Mouse (Mus musculus) heart, postnatal 10 days (tissue): ENCODE results near the gene C130050O18Rik. TPM values are rescaled to one million over a fixed set of nuclear protein-coding genes. Genes with fewer than 3 reads are reported as not detected.

Experiments used
- DNase-seq, 2 experiments: peaks; one replicate each; pipeline ENCODE4 v3.0.0; 2021
- intact Hi-C: fragments of 180-260 bp; cut with DNase I; formaldehyde crosslinking; loops from one replicate; pipeline ENCODE4 v1.15.1; 2025
- total RNA-seq, 2 experiments: library from RNA; stranded (reverse); gene quantifications; 2 replicates each; pipeline ENCODE4 v1.2.3; 2021

The C130050O18Rik gene
- total RNA-seq, 2 experiments from 2014 or later = 0.74 to 0.93 TPM

GRCm38 (mm10) chr5:139394399-139394798 lies 10.7 kb upstream of the C130050O18Rik start:
- DNase-seq = no peak
- intact Hi-C loops = no loop called here

GRCm38 (mm10) chr5:139395528-139395927 lies 9.6 kb upstream of the C130050O18Rik start:
- no peak for DNase-seq
- intact Hi-C loops = no loop called here

GRCm38 (mm10) chr5:139397359-139397916 lies 7.6 kb upstream of the C130050O18Rik start:
- intact Hi-C loops = no loop called here
- DNase-seq = no peak

DNA sequence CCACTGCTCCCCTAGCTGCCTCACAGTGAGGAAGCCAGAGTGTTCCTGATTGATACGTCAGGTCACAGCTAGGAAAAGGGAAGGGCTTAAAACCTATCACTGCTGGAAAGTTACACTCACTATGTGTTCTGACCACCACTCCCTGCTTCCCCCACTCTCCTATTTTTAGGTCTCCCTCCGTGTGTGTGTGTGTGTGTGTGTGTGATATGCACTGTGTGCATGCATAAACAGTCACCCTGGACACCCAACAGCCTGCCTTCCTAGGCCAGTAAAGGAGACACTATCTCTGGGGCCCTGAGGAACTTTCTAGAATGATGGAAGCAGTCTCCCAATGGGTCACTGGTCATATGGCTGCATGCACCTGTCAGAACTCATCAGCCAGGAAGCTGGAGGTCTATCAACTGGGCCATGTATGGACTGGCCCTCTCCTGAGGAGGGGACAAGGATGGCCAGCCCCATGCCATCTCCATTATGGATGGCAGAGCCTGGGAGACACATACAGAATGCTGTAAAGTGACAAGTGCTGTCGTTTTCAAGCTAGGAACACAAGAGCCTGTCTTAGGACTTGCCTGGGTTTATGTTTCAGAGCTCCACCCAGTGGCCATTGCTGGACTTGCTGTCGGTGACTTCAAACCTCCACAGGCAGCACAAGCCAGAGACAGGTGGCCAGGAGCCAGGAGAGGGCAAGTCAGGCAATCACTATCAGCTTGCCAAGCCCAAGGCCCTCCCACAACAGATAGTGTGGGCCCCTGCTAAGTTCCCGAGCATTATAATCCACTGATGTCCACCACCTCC lies 6.9 kb upstream of the C130050O18Rik start:
- intact Hi-C loops = loop anchor here (1.0 kb wide), 1 partner anchor 34 kb away; no protein-coding TSS in a partner anchor
- peak; percentile 97 to 99 for DNase-seq

DNA sequence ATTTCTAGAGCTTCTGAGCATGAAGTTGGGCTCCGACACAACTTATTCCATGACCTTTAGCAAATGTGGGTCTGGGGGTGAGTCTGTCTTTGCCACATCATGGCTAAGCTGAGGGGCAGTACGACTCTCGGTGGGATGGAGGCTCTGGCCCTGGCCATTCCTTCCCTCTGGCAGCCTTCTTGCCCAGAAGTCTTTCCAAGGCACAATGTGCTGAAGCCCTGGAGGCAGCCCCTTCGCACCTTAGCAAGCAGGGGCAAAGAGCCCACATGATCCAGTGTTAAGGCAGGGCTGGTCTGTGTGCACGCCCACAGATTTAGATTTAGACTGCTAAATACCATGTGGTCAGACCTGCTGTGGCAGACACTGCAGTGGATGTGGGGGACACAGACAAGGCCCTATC lies 6.3 kb upstream of the C130050O18Rik start:
- intact Hi-C loops = loop anchor here (1.0 kb wide), 1 partner anchor 34 kb away; no protein-coding TSS in a partner anchor
- no peak for DNase-seq

- no peak for DNase-seq
- intact Hi-C loops = no loop called here
Observed at GRCm38 (mm10) chr5:139399991-139400390, 5.1 kb upstream of the C130050O18Rik start.

DNA sequence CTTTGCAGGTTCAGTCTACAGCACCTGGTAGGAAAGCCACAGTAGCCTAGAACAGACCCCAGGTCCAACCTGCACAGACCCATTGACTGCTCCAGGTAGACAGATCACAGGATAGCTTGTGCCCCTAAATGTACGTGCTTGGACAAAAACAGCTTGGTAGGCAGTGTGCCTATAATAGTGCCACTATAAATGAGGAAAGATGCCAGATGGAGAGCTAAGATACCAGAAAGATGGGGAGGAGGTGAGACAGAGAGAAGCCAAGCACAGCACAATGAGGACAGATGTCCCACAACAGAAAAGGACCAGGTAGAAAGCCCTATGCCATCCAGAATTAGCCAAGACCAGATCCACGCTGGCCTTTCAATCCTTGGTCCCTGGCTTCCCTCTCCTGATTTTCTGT lies 3.0 kb upstream of the C130050O18Rik start:
- intact Hi-C loops = no loop called here
- DNase-seq = no peak

GRCm38 (mm10) chr5:139403692-139404260 lies 1.3 kb upstream of the C130050O18Rik start:
- intact Hi-C loops = no loop called here
- no peak for DNase-seq

DNA sequence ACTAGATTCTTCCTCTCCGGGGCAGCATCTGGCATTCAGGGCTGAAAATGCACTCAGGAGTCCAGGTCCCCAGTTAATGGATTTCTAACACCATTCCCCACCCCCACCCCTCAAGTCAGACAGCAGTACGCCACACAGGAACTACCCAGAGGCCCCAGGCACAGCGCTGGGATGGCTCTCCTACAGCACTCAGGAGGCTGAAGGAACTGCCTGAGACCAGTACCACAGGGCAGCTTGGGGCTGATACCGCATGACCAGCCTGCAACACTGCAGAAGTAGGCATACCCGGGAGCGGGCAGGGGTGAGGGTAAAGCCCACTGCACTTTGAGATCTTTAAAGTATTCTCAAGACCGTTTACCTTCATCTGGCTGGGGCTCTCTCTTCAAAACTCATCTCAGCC lies 398 bp downstream of the C130050O18Rik start:
- DNase-seq = no peak
- intact Hi-C loops = no loop called here

GRCm38 (mm10) chr5:139405953-139406352 lies 873 bp downstream of the C130050O18Rik start:
- intact Hi-C loops = no loop called here
- no peak for DNase-seq

DNA sequence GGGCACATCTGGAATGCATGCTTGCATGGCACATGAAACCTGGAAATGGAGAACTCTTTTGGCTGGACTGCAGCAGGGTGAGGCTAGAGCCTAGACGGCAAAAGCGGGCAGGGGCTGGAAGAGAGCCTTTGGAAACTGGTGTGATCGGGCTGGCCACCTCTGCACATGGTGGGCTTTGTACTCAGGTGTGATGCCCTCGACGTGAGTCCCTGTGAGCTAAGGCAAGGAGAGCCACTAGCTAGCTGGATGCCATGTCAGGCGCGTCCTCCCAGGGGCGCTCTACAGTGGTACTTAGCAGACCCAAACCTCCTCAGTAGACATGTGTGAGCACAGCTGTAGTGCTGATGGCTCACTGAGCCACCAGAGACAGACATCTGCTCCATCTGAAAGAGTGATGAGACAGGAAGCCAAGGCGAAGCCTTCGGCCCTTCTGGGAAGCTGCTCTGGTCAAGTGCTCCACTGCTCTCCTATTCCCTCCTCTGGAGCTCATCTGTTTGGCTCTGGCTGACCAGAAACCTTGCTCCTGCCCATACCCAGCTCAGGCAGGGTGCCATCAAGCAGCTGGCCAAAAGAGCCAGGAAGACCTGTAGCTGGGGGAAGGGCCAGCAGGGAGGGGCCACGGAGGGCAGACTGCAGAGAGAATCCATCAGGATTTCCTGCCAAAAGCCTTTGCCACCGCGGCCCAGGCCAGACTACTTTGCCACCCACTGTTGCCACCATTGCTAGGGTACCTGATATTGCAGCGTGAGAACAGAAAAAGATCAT lies 2.2 kb downstream of the C130050O18Rik start:
- peak; percentile 68 to 70 for DNase-seq
- intact Hi-C loops = no loop called here

DNA sequence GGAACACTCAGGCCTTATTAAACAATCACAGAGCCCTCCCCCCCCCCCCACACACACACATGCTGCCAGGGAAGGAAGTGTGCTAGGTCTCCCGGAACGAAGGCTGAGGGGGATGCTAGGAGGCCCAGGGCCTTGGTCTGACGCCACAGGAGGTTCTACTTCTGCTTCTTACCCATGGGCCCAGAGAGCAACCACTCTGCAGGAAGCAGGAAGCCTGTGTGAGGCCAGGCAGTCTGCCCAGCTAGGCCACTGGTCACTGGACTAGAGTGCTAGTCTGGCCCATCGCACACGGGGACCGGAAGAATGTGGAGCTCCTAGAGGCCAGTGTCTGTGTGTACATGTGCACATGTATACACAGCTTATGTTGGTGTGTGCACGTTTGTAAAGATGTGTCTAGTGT lies 3.4 kb downstream of the C130050O18Rik start:
- DNase-seq = no peak
- intact Hi-C loops = no loop called here

DNA sequence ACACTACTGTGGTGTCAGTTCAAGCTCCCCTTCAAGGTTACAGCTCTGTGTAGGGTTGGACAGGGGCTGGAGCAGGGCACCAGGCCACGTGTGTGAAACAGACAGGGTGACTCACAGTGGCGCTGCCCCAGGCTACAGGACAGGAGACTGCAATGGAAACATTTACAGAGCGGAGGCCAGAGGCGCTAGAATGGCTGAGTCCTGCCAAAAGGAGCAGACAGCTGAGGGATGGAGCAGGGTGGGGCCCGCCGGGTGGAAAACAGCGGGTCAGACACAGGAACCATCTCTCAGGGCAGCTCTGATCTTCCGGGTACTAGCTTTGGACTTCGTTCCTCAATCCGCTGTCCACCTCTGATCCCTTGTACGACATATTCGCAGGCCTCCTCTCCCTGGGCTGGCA lies 4.3 kb downstream of the C130050O18Rik start:
- intact Hi-C loops = no loop called here
- peak; percentile 81 to 90 for DNase-seq

DNA sequence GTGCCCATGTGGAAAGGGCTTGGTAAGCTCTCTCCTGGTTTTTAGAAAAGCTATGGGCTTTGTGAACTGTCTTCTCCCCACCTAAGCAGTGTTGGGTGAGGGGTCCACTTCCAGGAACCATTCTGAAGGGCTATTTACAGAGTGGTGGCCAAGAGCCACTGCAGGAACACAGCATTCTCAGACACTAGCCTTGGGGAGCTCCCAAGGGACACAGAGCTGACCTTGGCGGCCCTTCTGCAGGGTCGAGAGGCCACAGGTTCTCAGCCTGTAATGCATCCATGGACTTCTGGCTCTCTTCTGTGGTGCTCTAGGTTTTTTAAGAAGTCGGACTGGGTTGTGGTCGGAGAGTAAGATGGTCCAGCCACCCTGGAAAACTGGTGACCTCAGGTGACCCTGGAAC lies 5.0 kb downstream of the C130050O18Rik start:
- DNase-seq = no peak
- intact Hi-C loops = no loop called here

- intact Hi-C loops = no loop called here
- no peak for DNase-seq
Observed at GRCm38 (mm10) chr5:139411117-139411516, 6.0 kb downstream of the C130050O18Rik start.

GRCm38 (mm10) chr5:139411665-139412314 lies 6.7 kb downstream of the C130050O18Rik start:
- intact Hi-C loops = no loop called here

DNA sequence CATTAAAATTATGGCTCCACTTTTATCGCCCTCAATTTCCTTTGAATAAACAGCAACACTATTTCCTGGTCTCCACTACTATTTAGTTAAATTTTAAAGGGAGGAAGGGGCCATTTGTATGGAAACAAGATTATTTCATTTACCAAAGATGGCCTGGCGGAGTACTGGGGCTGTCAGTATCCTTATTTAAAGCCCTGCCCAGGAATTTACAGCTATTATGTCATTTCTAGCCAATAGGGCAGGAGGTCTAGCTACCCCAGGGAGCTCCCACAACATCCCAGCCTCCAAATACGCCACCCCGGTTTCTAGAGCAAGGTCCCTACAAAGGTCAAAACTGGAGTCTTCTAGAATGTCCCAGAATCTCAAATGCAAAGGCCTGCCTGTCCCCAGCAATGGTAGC lies 8.5 kb downstream of the C130050O18Rik start:
- intact Hi-C loops = no loop called here
- DNase-seq = no peak

More at GRCm38 (mm10) chr5:139411665-139412314, 6.7 kb downstream of the C130050O18Rik start:
- no peak for DNase-seq

GRCm38 (mm10) chr5:139415001-139415400 lies 9.9 kb downstream of the C130050O18Rik start:
- intact Hi-C loops = no loop called here
- DNase-seq = no peak

- DNase-seq = no peak
- intact Hi-C loops = no loop called here
Observed at GRCm38 (mm10) chr5:139416942-139417341, 11.9 kb downstream of the C130050O18Rik start.

DNA sequence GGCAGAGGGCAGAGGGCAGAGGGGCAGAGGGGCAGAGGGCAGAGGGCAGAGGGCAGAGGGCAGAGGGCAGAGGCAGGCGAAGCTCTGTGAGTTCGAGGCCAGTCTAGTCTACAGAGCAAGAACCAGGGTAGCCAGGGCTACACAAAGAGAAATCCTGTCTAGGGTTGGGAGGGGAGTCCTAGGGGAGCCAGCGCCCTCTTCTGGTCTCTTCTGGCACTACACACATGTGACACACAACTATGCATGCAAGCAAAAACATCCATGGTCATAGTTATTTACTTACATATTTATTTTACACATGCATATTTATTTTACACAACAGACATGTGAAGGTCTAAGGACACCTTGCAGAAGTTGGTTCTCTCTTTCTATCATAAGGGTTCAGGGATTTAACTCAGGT lies 12.4 kb downstream of the C130050O18Rik start:
- DNase-seq = no peak
- intact Hi-C loops = no loop called here

GRCm38 (mm10) chr5:139418110-139418509 lies 13.0 kb downstream of the C130050O18Rik start:
- no peak for DNase-seq
- intact Hi-C loops = no loop called here
